Mouse (Mus musculus) splenic B cell, adult 2 months (primary cell): ENCODE results near the gene Cry2.

Experiments used
- DNase-seq: peaks from one replicate; pipeline ENCODE4 v3.0.0-alpha.2; 2011; ENCODE audit warnings: low read depth, low spot score
- H3K27me3 ChIP-seq: 2 replicates; pipeline ENCODE4 v1.6.1; 2012; ENCODE audit warnings: mild to moderate bottlenecking, low read length, moderate library complexity, mixed read lengths; ENCODE audit not compliant: control insufficient read depth, poor library complexity, insufficient read depth, severe bottlenecking
- H3K36me3 ChIP-seq: 2 replicates; pipeline ENCODE4 v1.6.1; 2012; ENCODE audit warnings: mild to moderate bottlenecking, low read length, moderate library complexity, mixed read lengths; ENCODE audit not compliant: control insufficient read depth, poor library complexity, insufficient read depth, severe bottlenecking

Cry2 gene

DNA sequence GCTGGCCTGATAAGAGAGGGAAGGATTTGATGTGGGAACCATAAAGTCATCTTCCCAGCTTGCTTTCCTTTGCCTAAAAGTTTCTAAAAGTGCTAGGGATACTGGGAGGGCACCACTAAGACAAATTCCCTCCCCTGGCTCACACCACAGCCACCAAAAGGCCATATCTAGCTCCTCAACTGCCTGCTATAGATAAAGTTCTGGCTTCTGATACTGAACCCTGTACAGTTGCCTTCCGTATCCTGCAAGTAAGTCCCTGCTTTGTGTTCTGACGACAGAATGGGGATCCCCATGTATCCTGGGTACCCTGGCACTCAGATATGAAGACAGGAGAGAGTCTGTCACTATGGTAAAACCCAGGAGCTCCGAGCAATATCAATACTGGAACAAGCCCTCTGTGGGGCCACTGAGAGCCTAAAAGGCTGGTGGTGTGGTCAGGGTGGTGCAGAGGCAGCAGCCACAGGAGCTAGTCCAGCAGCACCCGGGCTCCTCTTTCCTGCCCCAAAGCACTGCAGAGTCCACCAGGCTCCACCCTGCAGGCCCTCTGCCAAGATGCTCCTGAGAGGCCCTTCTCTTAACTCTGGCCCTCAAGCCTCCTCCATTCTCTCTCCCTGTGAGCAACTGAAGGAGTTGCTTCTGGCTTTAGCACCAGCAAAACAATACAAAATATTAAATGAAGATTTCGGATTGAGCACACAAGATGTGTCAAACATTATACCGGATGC, 43.5 kb downstream of the Cry2 start:
- no peak for DNase-seq
- Histone ChIP-seq H3K27me3 (no peaks in the 10 kb centered on the region; the same call in 1 of the 2 replicates), H3K36me3 (no peaks in the 10 kb centered on the region)

DNA sequence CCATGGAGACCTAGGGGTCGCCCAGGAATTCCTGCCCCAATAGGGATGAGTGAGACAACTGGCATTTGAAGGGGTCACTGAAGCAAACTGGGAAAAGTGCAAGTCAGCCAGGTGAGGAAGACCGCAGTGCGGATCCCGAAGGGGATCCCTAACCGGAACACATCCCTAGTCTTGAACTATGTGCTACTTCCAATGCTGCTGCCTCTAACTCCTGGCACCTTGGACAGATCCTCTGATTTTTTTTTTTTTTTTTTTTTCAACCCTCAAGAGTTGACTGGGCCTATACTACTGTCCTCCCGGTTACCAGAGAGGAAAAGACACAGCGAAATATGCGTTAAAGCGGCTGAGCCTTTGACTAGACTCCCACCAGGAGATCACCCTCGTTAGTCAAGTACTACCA, 44.2 kb downstream of the Cry2 start:
- no peak for DNase-seq

DNA sequence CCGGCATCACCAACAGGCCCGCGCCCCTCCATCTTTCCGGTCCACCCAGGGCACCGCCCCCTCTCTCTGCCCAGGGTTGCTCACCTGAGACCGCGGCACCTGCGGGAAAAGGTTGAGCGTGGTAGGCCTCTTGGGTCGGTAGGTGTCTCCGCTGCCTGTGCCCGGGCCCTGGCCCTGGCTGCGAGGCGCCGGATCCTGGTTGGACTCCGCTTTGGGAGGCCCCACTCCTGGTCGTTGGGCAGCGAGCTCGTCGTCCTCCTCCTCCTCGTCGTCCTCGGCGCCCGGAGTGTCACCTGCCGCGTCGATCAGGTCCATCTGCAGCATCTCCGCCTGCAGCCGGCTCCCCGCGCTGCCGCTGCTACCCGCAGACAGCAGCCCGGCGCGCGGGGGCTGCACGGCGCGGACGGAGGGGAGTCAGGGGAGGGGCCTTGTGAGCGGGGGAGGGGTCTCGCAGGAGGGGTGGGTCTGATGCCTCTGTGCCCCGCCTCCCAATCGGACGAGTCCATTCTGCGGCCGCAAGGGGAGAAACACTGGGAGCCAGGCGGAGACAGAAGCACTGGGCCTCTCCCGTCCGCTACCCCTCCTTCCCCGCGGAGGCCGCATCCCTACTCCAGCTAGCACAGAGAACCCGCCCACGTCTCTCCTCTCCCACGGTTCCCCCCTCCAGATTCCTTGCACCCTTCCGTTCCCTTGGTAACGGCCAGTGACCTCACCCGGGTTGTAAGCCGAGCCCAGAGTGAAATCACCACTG, 44.8 kb downstream of the Cry2 start:
- no peaks in the 10 kb centered on the region for H3K36me3 ChIP-seq
- H3K27me3 ChIP-seq = no peaks in the 10 kb centered on the region; the same call in 1 of the 2 replicates
- DNase-seq = peak; percentile 43

More for the DNA sequence above, 44.2 kb downstream of the Cry2 start:
- Histone ChIP-seq H3K27me3 (no peaks in the 10 kb centered on the region; the same call in 1 of the 2 replicates), H3K36me3 (no peaks in the 10 kb centered on the region)

DNA sequence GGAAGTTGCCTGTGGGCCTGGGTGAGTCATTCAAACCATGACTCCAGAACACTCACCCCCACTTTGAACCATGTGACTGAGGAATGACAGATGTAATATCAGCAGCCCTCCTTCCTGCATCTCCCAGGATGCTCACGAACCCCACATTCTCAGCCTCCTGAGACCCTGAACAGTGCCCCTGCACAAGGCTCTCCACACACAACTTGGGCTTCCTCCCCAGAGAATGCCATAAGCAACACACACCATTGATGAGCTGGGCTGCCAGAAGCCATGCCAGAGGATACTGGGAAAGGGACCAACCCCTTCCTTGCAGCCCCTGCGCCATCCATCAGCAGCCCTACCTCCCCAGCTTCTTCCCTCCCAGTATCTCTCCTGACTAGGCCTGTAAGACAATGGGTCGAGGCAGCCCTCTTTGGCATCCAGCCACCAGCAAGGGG, 45.7 kb downstream of the Cry2 start:
- DNase-seq = no peak
- H3K36me3 ChIP-seq = no peaks in the 10 kb centered on the region

DNA sequence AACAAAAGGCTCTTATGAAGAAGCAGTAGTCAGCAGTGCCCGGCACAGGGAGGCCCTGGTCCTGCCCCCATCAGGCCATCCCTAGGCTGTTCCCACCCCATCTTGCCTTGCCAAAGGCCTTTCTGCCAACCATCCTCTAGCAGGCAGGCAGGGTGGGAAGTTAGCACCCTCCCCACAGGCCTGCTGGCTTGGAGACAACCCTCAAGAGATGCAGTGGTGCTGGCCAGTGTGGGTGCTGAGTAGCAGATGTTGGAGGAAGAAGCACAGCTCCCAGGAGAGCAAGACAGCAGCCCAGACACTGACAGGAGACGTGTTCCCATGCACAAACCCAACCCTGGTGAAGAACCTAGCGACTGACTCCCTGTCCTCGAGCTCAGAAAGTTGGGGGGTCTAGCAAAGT, 46.2 kb downstream of the Cry2 start:
- no peaks in the 10 kb centered on the region for H3K36me3 ChIP-seq
- H3K27me3 ChIP-seq = no peaks in the 10 kb centered on the region; the same call in 1 of the 2 replicates
- DNase-seq = no peak

More for the DNA sequence above, 45.7 kb downstream of the Cry2 start:
- H3K27me3 ChIP-seq = no peaks in the 10 kb centered on the region; the same call in 1 of the 2 replicates

DNA sequence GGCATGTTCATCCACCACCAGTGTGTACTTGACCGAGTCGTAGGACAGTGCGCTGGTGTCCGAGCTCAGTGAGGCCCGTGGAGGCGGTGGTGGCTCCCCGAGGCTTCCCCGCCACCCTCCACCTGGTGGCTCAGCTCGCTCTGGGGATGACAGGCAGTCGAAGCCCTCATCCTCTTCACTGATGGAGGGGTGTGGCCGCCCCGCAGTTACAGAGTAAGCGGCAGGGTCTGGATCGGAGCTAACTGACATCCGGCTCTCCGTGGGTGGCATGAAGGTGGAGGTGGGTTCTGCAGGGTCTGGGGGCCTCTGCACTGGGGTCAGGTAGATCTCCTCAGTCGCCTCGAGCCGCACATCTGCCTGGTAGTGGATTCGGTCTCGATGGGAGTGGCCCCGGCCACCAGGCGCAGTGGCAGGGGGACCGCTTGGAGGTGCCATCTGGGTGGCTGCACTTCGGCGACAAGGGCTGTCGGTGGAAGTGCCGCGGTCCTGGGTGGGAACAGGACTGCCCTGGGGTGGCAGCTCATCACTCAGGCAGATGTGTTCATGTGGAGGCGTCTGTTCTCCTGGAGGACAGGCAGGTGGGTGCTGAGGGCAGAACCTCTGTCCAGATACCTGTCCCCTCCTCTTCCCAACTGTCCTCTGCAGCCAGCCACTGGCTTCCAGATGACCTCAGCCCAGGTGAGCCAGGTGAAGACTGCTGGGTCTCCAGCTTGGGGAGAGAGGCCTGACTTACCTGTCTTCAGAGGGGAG, 46.8 kb downstream of the Cry2 start:
- Histone ChIP-seq H3K36me3 (no peaks in the 10 kb centered on the region), H3K27me3 (no peaks in the 10 kb centered on the region; the same call in 1 of the 2 replicates)
- no peak for DNase-seq

DNA sequence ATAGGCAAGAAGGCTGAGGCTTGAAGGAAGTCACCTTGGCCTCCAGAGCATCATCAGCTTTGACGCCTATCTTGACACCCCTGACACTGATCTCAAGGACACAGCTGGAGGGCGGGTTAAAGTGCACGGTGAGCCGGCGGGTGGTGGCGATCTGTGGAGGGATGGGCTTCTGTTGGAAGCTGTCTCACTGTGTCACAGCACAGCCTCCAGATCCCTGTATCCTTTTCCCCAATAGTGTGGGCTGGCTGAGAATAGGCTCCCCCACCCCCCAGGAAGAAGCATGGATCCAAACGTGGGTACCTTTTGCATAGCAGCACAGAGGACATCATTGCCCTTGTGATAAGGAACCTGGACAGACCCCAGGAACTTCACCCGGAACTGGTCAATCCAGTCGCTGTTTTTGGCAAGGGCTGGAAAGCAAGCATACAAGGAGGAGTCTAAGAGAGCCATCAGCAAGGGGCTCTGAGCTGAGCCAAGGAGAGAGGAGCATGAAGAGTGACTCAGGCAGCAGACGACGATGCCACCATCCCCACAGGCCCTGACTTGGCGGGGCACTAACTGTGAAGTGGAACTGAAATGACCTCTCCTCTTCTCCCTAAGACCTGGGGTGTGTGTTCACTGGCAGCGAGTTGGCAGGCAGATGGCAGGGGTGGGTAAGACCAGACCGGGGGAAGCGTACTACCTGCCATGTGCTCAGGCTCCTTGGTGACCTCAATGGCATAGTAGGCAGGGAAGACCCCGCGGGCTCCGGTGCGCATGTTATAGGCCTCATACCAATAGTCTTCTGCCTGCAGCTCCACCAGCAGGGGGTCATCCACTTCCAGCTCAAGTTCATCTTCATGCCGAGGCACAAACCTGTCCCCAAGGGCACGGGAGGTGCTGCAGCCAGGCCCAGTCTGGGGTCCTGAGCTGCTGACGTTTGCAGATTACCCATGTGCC, 48.5 kb downstream of the Cry2 start:
- no peak for DNase-seq
- Histone ChIP-seq H3K27me3 (no peaks in the 10 kb centered on the region), H3K36me3 (no peaks in the 10 kb centered on the region; the same call in 1 of the 2 replicates)

DNA sequence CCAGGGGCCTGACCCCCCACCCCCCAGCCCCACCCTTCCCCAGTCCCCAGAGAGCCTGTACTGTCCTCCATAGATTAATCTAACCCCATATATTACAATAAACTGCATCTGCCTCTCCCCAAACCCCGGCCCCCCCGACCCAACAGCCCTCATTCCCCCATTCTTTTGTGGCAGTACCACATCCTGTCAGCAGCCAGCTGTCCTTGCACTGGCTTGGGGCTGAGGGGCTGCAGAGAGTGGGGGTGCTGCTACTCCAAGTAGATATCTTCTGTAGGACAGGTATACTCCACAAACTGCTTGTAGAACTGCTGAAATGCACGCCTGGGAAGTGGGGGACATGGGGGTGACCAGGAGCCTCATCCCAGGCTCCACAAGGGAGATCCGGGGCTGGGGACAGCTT, 49.7 kb downstream of the Cry2 start:
- Histone ChIP-seq H3K27me3 (no peaks in the 10 kb centered on the region), H3K36me3 (peaks cover 1% of the 10 kb centered on the region)
- no peak for DNase-seq

DNA sequence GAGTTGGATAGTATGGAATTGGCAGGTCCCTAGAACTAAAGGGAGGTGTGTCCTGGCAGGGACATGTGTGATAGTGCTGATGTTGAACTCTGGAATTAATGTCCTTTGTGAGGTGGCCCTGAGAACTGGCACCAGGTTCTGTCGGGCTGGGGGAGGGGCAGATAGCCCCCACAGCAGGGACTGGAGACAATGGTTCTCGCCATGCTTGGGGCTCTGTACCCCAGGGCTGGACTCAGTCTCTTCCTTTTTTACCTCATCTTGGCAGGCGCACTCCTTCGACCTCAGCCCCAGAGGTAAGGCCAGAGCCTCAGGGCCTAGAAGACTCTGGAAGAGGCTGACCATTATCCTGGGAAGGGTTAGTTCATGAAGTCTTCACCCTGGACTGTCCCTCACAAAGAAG, 51.1 kb downstream of the Cry2 start:
- Histone ChIP-seq H3K27me3 (no peaks in the 10 kb centered on the region), H3K36me3 (peaks cover 6% of the 10 kb centered on the region)
- DNase-seq = no peak

DNA sequence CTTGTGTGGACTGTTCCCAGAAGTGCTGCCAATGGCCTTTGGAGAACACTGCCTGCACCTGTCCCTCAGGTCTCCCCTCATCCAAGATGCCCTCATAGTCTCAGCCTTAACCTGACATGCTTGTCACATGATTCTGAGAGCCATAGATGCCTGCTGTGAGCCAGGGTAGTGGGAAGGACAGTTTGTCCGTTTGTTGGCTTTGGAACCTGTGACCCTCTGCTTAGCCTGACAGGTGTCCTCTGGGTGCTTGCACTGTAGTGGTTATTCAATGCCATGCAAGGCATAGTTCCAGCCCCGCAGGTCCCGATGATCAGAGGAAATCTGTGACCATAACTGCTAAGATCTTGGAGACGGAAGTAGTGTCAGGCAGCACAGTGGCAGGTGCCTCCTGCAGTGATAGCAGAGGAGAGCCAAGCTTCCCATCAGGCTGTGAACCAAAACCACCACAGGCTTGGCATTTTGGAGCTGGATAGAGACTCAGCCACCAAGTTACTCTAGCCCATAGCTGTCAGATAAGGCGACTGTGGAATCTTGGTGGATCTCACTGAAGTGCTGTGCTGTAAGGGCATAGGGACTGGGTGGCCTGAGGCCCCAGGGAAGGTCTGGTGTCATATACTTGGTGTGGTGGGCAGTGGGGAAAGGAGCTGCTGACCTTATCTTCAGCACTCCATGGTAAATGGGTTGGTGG, 51.8 kb downstream of the Cry2 start, which contains the start of gene 1700029I15Rik:
Gene 1700029I15Rik, plus strand, starts transcription at position 638 of the 688 bp plus-strand sequence.
- Histone ChIP-seq H3K27me3 (no peaks in the 10 kb centered on the region), H3K36me3 (peaks cover 6% of the 10 kb centered on the region)
- no peak for DNase-seq

DNA sequence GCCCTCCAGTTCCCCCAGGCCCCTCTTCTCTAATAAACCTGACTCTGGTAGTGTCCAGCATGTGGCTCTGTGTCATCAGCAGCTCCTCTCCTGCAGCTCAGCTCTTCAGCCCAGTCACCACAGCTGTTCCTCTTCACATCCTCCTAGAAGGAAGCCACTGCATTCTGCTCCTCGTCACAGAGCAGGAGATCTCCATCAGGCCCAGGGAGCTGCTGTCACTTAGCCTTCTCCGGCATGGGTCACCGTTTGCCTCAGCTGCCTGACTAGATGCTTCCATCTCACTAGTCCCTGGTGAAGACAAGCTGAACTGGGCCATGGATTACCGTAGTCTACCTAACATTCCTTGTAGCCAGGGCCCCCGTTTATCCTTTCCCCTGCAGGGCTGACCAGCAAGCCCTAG, 52.7 kb downstream of the Cry2 start:
- H3K36me3 ChIP-seq = peaks cover 6% of the 10 kb centered on the region
- no peak for DNase-seq
- H3K27me3 ChIP-seq = no peaks in the 10 kb centered on the region

DNA sequence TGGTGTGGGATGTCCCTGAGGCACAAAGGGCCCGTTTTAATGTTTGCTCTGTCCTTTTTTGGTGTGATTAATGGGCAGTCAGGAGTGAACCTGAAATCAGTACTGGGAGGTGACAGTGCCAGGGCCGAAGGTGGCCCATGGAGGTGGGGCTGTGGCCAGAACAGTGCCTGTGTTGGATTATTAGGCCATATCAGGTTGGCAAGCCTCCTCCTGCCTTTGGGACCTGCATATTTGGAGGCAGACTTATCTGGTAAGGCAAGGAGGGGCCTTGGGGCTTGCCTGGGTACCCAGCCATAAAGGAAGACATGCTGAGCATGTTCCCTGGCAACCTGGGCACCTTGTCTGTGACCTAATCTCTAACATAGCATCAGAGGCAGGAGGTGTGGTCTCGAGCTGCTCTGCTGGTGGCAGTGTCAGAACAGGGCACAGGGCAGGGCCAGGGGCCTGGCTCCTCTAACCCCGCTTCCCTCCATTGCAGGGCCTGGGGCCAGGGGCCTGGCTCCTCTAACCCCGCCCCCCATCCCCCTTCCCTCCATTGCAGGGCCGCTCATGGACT, 53.3 kb downstream of the Cry2 start:
- no peak for DNase-seq
- Histone ChIP-seq H3K36me3 (peaks cover 6% of the 10 kb centered on the region), H3K27me3 (no peaks in the 10 kb centered on the region)

DNA sequence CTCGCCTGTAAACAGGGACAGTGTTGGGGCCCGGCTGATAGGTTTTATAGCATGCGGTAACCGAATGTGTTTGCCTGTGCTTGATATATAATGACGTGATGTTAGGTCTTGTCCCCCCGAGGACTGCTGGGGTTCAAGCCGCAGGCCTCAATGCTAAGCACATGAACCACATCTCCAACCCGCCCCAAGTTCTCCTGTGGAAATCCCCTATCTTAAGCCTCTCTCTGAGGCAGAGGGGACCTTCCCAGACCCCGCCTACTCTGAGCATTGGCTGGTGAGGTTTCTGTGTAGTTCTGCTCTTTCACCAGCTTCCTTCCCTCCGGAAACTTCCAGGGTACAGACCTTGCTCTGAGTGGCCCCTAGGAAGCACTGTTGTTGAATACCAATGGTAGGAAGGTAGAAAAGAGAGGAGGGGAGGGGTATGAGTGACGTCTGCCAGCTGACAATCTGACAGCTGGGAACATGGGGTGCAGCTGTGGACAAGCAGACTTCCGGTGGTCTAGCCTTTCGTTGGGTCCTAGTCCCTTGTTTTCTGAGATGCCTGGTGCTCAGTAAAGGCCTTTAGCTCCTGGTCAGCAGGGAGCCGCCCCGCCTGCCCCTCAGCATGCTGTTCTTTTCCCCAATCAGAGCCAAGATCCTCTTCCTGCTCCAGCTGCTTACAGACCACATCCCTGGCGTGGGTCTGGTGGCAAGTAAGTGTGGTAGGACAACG, 53.9 kb downstream of the Cry2 start:
- no peaks in the 10 kb centered on the region for H3K27me3 ChIP-seq
- H3K36me3 ChIP-seq = peaks cover 6% of the 10 kb centered on the region
- DNase-seq = peak; percentile 46
